Mouse (Mus musculus) urinary bladder, postnatal 0 days (tissue): ENCODE data around the gene Srcin1. TPM values are rescaled to one million over a fixed set of nuclear protein-coding genes. Genes with fewer than 3 reads are reported as not detected.

Experiments used
- polyA plus RNA-seq: library from polyadenylated mRNA; unstranded; fragments of >200 nt; fragmentation: Nextera tagmentation; extraction: Ambion mirVana; gene quantifications from 2 replicates; pipeline ENCODE4 v1.2.1, GENCODE M21; 2015

Gene Srcin1
- 0.07 TPM in 1 of 2 replicates, not detected in the other for polyA plus RNA-seq

DNA sequence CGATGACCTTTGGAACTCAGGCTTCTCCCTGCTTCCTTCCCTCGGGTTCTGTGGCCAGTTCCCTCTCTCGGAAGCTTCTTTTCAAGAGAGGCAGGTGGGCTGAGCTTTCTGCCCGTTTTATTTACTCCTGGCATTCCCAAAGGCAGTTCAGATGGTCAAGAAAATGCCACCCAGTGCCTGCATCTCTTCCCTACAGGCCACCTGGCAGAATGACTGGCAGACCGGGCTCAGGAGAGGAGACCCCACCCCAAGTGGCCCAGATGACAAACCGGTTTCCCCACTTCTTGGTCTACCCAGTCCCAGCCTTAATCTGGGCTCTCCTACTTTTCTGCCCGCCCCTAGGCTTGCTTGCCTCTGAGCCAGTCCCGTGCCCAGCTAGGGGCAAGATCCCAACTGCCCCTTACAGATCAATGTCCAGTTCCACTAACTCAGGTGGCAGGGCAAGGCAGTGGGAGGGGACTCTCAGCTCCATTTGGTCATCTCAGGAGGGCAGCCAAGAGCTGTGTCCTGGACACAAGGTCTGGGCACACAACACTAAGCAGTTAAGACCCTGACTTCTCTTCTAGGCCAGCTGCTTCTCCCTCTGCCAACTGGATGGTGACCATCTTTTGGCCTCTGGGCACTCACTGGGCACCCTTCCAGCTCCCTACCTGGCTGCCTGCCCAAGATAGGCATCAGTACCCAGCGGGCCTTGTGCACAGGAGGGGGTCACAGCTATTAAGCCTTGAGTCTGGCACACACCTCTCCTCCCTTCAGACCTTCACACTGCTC, at the start of gene Srcin1:
TSS of gene Srcin1 (minus strand) at position 51 of the 771 bp plus-strand sequence.

DNA sequence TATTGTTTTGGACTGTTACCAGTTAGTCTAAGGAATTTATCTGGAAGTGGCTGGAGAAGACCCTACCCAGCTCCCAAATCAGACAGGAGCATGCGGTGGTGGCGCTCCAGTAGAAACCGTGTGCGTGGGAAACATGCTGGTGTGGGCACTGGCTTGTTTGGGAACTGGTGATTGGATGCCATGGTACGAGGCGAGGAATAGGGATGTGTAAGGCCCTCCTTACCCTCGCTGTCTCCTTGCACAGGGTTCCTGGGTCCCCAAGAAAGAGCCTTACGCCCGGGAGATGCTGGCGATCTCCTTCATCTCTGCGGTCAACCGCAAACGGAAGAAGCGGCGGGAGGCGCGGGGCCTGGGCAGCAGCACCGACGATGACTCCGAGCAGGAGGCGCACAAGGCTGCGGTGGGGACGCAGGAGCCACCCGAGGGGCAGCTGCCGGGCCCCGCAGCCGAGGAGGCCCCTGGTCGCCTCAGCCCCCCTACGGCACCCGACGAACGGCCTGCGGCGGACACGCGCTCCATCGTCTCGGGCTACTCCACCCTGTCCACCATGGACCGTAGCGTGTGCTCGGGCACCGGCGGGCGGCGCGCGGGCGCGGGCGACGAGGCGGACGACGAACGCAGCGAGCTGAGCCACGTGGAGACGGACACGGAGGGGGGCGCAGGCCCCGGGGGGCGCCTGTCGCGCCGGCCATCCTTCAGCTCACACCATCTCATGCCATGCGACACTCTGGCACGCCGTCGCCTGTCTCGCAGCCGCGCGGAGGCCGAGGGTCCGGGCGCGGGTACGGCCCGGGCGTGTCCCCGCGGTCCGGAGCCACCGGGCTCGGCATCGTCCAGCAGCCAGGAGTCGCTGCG, 75.9 kb downstream of the Srcin1 start, which contains the start of gene 4933428G20Rik:
TSS of gene 4933428G20Rik (minus strand) at position 476 of the 855 bp plus-strand sequence.

Other genes starting within 250 kb of the Srcin1 start
- gene Gpr179, start 224.1 kb downstream of the Srcin1 start, polyA plus RNA-seq, result 0.17 and 0.18 TPM in 2 replicates
- gene Socs7, start 213.6 kb downstream of the Srcin1 start, polyA plus RNA-seq, result 1.3 and 1.4 TPM in 2 replicates
- gene Arhgap23, start 160.7 kb downstream of the Srcin1 start, polyA plus RNA-seq, result 7.8 and 8.1 TPM in 2 replicates
- 0.61 and 0.96 TPM in 2 replicates for gene 4933428G20Rik, start 75.8 kb downstream of the Srcin1 start, polyA plus RNA-seq
- 0.53 and 0.85 TPM in 2 replicates for gene Epop, start 53.5 kb upstream of the Srcin1 start, polyA plus RNA-seq
- 0.77 and 0.80 TPM in 2 replicates for gene Mllt6, start 87.2 kb upstream of the Srcin1 start, polyA plus RNA-seq
- 50.3 and 54.7 TPM in 2 replicates for gene Cisd3, start 109.6 kb upstream of the Srcin1 start, polyA plus RNA-seq
- 5.4 and 7.4 TPM in 2 replicates for gene Pcgf2, start 124.3 kb upstream of the Srcin1 start, polyA plus RNA-seq
- 367 and 421 TPM in 2 replicates for gene Psmb3, start 127.2 kb upstream of the Srcin1 start, polyA plus RNA-seq
- 1.1 and 1.6 TPM in 2 replicates for gene Pip4k2b, start 168.5 kb upstream of the Srcin1 start, polyA plus RNA-seq
- 8.5 and 9.5 TPM in 2 replicates for gene Cwc25, start 190.4 kb upstream of the Srcin1 start, polyA plus RNA-seq
- not detected in 2 replicates for gene 1700001P01Rik, start 199.7 kb upstream of the Srcin1 start, polyA plus RNA-seq
- 530 and 534 TPM in 2 replicates for gene Rpl23, start 206.3 kb upstream of the Srcin1 start, polyA plus RNA-seq
- 101 and 122 TPM in 2 replicates for gene Lasp1, start 222.8 kb upstream of the Srcin1 start, polyA plus RNA-seq